Mouse (Mus musculus) embryonic facial prominence, embryonic 15.5 days (tissue): ENCODE measurements around the gene Zbtb8b. TPM values are rescaled to one million over a fixed set of nuclear protein-coding genes. Genes with fewer than 3 reads are reported as not detected.

Experiments used
- ATAC-seq: fragments of 200-750 bp; cut with Nextera tagmentation; 2 replicates; pipeline ENCODE4 v1.8.0; 2017; ENCODE audit warnings: low read depth, moderate TSS enrichment; ENCODE audit not compliant: insufficient number of reproducible peaks, low FRiP score, low TSS enrichment
- H3K27ac ChIP-seq: fragments of 300-500 bp; sonication (generic); replicated peaks from 2 replicates; pipeline ENCODE4 v1.5.1; 2015; ENCODE audit warnings: mild to moderate bottlenecking, inconsistent platforms
- H3K27me3 ChIP-seq: fragments of 300-500 bp; sonication (generic); 2 replicates; pipeline ENCODE4 v1.6.1; 2015; ENCODE audit warnings: inconsistent platforms
- H3K36me3 ChIP-seq: fragments of 300-500 bp; sonication (generic); 2 replicates; pipeline ENCODE4 v1.6.1; 2015; ENCODE audit warnings: mild to moderate bottlenecking, inconsistent platforms
- H3K4me1 ChIP-seq: fragments of 300-500 bp; sonication (generic); 2 replicates; pipeline ENCODE4 v1.6.1; 2015; ENCODE audit warnings: inconsistent platforms
- H3K4me2 ChIP-seq: fragments of 300-500 bp; sonication (generic); replicated peaks from 2 replicates; pipeline ENCODE4 v1.6.1; 2015; ENCODE audit warnings: mild to moderate bottlenecking, inconsistent platforms
- H3K4me3 ChIP-seq: fragments of 300-500 bp; sonication (generic); replicated peaks from 2 replicates; pipeline ENCODE4 v1.5.1; 2015; ENCODE audit warnings: mild to moderate bottlenecking, inconsistent platforms
- H3K9ac ChIP-seq: fragments of 300-500 bp; sonication (generic); 2 replicates; pipeline ENCODE4 v1.6.1; 2015; ENCODE audit warnings: inconsistent platforms
- H3K9me3 ChIP-seq: fragments of 300-500 bp; sonication (generic); replicated peaks from 2 replicates; pipeline ENCODE4 v1.6.1; 2016; ENCODE audit warnings: inconsistent platforms
- WGBS: fragments of 180-500 bp; shearing (Covaris S2); methylation state at CpG from one replicate; pipeline ENCODE4 v1.1.7; 2015; 5-methylcytosine and 5-hydroxymethylcytosine counted together
- polyA plus RNA-seq: library from polyadenylated mRNA; unstranded; fragments of >200 nt; fragmentation: Nextera tagmentation; extraction: Ambion mirVana; gene quantifications from 2 replicates; pipeline ENCODE4 v1.2.1, GENCODE M21; 2015

Zbtb8b gene
- polyA plus RNA-seq, 1 experiment from 2014 or later, result 1.3 TPM

DNA sequence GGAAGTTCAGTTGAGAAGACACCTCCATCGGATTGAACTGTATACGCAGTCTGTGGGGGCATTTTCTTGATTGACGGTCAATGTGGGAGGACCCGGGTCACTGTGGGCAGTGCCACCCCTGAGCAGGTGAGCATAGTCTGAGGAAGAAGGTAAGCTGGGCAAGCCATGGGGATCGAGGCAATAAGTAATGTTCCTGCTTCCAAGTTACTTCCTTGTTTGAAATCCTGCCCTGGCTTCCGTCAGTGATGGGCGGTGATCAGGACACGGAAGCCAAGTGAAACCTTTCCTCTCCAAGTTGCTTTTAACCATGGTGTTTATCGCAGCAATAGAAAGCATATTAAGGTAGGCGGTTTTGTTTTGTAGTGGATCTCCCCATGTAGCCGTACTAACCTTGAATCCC is 55.0 kb downstream of the Zbtb8b start:
- Histone ChIP-seq H3K36me3 (no peaks in the 10 kb centered on the region), H3K9ac (no peak overlapping the region), H3K4me2 (no peak overlapping the region), H3K27me3 (no peaks in the 10 kb centered on the region), H3K4me3 (no peak overlapping the region), H3K9me3 (no peaks in the 10 kb centered on the region), H3K4me1 (no peaks in the 10 kb centered on the region; the same call in 1 of the 2 replicates), H3K27ac (no peak overlapping the region)
- WGBS, result 89% methylated on average over 11 of the region's 11 CpGs
- ATAC-seq, result no peak

DNA sequence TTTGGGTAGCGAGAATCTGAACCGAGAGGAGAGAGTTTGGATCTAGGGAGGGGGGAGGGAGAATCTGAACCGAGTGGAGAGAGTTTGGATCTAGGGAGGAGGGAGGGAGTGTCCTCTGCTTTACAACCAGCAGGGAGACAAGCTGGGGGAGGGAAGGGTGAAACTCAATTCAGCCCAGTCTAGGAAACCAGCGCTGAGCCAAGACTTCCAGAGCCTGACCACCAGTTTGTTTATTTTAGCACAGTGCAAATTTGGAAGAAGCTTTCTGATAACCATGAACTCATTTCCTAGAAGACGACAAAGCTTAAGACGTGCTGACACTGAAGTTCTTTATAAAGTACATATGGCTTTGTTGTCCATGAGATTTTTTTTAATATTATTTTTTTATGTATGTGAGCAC is 56.2 kb downstream of the Zbtb8b start:
- no peak for ATAC-seq
- no peaks in the 10 kb centered on the region; the same call in 1 of the 2 replicates for H3K4me1 ChIP-seq
- 27% methylated on average over 6 of the region's 6 CpGs for WGBS
- no peaks in the 10 kb centered on the region for H3K9me3 ChIP-seq
- H3K4me2 ChIP-seq, result no peak overlapping the region
- H3K27me3 ChIP-seq, result no peaks in the 10 kb centered on the region
- H3K36me3 ChIP-seq, result no peaks in the 10 kb centered on the region
- no peak overlapping the region for H3K4me3 ChIP-seq
- H3K9ac ChIP-seq, result no peak overlapping the region
- H3K27ac ChIP-seq, result no peak overlapping the region

DNA sequence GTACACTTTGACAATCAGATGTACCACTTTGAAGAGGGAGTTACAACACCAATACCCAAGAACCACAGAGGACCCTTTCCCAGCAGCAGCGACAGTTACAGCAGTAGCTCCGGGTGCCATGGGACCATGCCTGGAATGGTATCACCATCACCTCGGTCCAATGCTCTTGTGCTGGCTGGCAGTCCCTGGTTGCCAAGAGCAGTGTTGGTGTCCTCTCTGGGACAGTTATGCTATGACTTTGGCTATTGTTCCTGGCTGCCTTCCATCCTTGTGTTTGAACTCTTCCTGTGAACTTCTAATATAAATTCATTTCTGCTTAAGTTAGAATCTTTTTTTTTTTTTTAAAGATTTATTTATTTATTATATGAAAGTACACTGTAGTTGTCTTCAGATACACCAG is 57.1 kb downstream of the Zbtb8b start:
- no peak for ATAC-seq
- WGBS, result 89% methylated on average over 3 of the region's 3 CpGs
- Histone ChIP-seq H3K4me1 (no peaks in the 10 kb centered on the region; the same call in 1 of the 2 replicates), H3K4me3 (no peak overlapping the region), H3K36me3 (no peaks in the 10 kb centered on the region), H3K27ac (no peak overlapping the region), H3K4me2 (no peak overlapping the region), H3K9ac (no peak overlapping the region), H3K9me3 (no peaks in the 10 kb centered on the region), H3K27me3 (0 out of 2 replicates have a peak, but pooled peaks cover 3% of the 10 kb centered on the region)

DNA sequence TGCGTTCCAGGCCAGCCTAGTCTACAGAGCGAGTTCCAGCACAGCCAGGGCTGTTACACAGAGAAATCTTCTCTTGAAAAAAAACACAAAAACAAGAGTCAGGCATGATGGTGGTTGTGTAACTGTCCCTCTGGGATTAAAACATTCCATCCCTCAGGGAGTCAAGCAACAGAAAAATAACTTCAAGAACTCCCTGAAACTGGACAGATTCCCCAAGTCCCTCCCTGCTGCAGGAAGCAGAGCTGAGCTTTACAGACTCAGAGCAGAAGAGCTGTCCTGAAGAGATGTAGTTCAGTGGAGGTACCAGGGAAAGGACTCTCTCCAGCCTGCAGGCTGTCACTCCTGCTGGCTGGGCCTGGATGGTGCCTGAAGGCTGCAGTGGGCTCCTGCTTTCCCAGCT is 58.2 kb downstream of the Zbtb8b start:
- Histone ChIP-seq H3K9me3 (no peaks in the 10 kb centered on the region), H3K9ac (no peak overlapping the region), H3K4me2 (no peak overlapping the region), H3K27ac (no peak overlapping the region), H3K4me3 (no peak overlapping the region), H3K27me3 (0 out of 2 replicates have a peak, but pooled peaks cover 3% of the 10 kb centered on the region), H3K36me3 (no peaks in the 10 kb centered on the region), H3K4me1 (no peaks in the 10 kb centered on the region; the same call in 1 of the 2 replicates)
- 78% methylated on average over 2 of the region's 2 CpGs for WGBS
- no peak for ATAC-seq

DNA sequence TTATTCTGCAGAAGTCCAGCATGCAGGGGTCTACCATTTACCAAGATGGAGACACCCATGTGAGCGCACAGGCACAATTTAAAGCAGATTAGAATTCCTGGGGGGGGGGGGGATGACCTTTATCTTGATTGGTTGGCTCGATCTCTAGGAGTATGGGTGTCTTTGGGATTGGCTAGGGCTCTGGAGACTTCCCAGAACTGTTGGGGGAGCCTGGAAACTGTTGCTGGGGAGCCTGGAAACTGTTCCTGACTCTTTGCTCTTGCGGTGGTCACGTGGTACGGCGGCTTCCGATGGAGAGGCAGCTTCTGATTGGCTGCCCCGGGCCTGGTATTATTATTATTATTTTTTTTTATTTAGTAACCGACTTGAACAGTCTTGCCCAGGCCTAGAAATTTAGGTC is 58.6 kb downstream of the Zbtb8b start:
- 0 out of 2 replicates have a peak, but pooled peaks cover 3% of the 10 kb centered on the region for H3K27me3 ChIP-seq
- no peaks in the 10 kb centered on the region for H3K9me3 ChIP-seq
- no peaks in the 10 kb centered on the region; the same call in 1 of the 2 replicates for H3K4me1 ChIP-seq
- no peak for ATAC-seq
- no peak overlapping the region for H3K4me2 ChIP-seq
- no peaks in the 10 kb centered on the region for H3K36me3 ChIP-seq
- H3K4me3 ChIP-seq, result no peak overlapping the region
- no peak overlapping the region for H3K9ac ChIP-seq
- WGBS, result 87% methylated on average over 9 of the region's 9 CpGs
- H3K27ac ChIP-seq, result no peak overlapping the region

DNA sequence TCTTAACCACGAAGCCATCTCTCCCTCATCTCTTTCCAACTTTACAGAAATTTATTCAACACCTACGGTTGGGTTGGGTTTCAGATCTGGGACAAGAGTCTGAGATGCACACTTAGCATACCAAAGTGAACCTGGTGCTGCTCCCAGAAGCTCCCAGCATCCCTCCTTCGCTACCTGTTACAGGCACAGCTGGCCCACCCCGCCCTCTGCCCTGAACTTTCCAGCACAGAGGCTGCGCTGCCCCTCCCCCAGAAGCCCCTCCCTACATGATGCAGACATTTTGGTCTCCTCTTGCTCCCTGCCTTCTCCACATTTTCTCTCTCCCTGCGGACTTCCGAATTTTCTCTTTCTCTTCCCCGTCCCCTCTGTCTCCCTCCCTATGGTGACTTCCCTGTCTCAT is 59.5 kb downstream of the Zbtb8b start:
- ATAC-seq, result no peak
- H3K36me3 ChIP-seq, result no peaks in the 10 kb centered on the region
- no peak overlapping the region for H3K9ac ChIP-seq
- WGBS, result 78% methylated on average over 8 of the region's 8 CpGs
- no peak overlapping the region for H3K4me2 ChIP-seq
- H3K27me3 ChIP-seq, result 0 out of 2 replicates have a peak, but pooled peaks cover 3% of the 10 kb centered on the region
- no peak overlapping the region for H3K27ac ChIP-seq
- peaks cover 8% of the 10 kb centered on the region; the same call in 1 of the 2 replicates for H3K4me1 ChIP-seq
- no peaks in the 10 kb centered on the region for H3K9me3 ChIP-seq
- H3K4me3 ChIP-seq, result no peak overlapping the region

DNA sequence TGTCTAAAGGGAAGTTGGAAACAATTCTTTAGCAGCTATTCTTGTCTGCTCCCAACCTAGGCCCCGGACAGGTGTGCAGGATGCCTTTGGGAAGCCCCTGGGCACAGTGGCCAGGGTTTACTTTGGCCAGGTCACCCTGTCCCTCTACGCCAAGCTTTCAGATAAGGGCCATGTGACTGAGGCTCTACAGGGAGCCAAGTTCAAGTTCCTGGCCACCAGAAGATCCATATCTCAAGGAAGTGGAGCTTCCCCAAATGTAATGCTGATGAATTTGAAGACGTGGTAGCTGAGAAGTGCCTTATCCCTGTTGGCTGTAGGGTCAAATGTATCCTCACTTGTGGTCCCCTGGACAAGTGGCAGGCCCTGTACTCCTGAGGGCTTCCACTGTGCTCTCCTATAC is 60.8 kb downstream of the Zbtb8b start:
- H3K4me3 ChIP-seq, result no peak overlapping the region
- 0 out of 2 replicates have a peak, but pooled peaks cover 3% of the 10 kb centered on the region for H3K27me3 ChIP-seq
- H3K9ac ChIP-seq, result no peak overlapping the region
- H3K4me2 ChIP-seq, result no peak overlapping the region
- no peak overlapping the region for H3K27ac ChIP-seq
- WGBS, result 81% methylated on average over 3 of the region's 3 CpGs
- no peaks in the 10 kb centered on the region for H3K36me3 ChIP-seq
- ATAC-seq, result no peak
- peaks cover 8% of the 10 kb centered on the region; the same call in 1 of the 2 replicates for H3K4me1 ChIP-seq
- H3K9me3 ChIP-seq, result no peaks in the 10 kb centered on the region

DNA sequence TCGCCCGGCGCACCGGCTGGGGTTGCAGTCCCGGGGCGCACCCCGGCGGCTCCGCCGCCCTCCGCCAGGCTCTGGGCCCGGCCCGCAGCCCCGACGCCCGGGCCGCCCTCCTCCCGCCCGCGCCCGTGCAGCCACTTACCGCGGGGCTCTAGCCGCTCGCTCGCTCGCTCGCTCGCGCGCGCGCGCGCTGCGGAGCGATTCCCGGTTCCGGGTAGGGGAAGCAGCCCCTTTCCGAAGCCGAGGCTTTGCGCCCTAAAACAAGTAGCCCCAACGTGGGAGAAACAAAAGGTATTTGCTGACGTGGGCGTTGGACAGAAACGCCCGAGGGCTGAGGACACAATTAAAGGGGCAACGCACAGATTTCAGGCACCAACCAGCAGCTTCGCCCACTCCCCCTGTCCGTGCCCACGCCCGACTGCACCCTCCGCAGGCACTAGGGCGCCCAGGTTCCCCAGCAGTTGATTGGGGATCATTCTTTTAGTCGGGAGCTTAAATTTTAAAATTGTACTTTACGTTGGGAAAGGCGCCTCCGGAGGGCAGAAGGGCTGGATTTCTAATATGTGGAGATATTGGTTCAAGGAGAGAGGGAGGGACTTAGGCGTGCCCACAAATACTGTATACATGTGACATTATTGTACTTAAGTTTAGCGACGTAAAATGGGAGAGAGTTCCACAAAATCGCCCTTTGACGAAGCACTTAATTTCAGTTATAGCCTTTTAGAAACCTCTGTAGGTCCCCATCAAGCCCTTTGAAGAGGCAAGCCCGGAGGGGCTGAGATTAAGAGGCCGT is 62.9 kb downstream of the Zbtb8b start, which contains the start of gene Zbtb8a:
Zbtb8a (minus strand) TSS at position 516 of the 790 bp plus-strand sequence.
- 0 out of 2 replicates have a peak, but pooled peaks cover 8% of the 10 kb centered on the region for H3K4me1 ChIP-seq
- peak within 1 kb of the TSS; percentile 89 for H3K27ac ChIP-seq
- no peaks in the 10 kb centered on the region for H3K36me3 ChIP-seq
- no peaks in the 10 kb centered on the region for H3K9me3 ChIP-seq
- peak within 1 kb of the TSS; percentile 78 for H3K4me3 ChIP-seq
- H3K9ac ChIP-seq, result peak within 1 kb of the TSS; percentile 78
- peak within 1 kb of the TSS; percentile 59 for H3K4me2 ChIP-seq
- H3K27me3 ChIP-seq, result 0 out of 2 replicates have a peak, but pooled peaks cover 3% of the 10 kb centered on the region
- peak; percentile 70; the same call in 1 of the 2 replicates for ATAC-seq
- WGBS, result 1% methylated on average over 65 of the region's 65 CpGs

DNA sequence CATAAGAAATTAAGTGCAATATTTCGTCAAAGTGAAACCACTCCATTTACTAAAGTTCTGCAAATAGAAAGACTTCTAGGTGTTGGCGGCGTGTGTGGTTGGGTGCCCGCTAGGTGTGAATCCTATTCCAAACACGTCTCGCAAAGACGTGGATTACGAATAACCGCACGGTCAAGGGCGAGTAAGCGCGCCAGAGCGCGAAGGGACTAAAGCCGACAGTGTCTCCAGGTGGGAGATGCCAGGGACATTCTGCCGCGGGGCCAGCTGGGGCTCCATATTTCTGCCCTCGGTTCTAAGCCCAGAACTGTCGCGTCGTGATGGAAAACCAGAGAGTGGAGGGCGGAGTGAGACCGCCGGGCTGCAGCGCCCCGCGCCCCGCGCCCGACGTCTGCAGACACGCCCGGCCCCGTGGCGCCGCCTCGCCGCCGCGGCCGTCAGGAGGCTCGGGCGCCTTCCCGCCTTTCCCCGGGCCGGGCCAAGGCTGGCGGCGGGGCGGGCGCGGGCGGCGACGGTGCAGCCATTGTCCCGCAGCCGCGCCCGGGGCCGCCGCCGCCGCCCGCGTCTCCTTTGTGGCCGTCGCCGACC is 63.6 kb downstream of the Zbtb8b start:
- 0 out of 2 replicates have a peak, but pooled peaks cover 3% of the 10 kb centered on the region for H3K27me3 ChIP-seq
- peak; percentile 56; the same call in 1 of the 2 replicates for ATAC-seq
- H3K9ac ChIP-seq, result peak overlapping the region; percentile 78
- no peaks in the 10 kb centered on the region for H3K36me3 ChIP-seq
- H3K9me3 ChIP-seq, result no peaks in the 10 kb centered on the region
- peak overlapping the region; percentile 78 for H3K4me3 ChIP-seq
- H3K4me2 ChIP-seq, result peak overlapping the region; percentile 59
- WGBS, result under 1% methylated on average over 55 of the region's 68 CpGs
- H3K4me1 ChIP-seq, result 0 out of 2 replicates have a peak, but pooled peaks cover 8% of the 10 kb centered on the region
- peak overlapping the region; percentile 89 for H3K27ac ChIP-seq

DNA sequence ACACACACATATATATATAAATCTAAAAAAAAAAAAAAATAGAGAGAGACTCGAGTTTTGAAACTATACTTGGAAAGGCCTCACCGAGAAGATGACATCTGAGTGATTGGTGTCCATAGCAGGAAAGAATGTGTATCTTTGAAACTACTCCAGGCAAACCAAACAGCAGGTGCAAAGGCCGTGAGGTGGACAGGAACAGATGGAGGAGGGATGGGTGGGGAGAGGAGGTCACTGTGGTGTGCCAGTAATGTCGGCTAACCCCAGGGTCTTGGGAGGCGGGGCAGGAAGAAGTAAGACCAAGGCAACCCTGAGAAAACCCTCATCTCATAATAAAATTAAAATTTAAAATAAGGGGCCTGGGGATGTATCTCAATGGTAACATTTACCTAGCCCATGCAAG is 64.8 kb downstream of the Zbtb8b start:
- 70% methylated on average over 5 of the region's 5 CpGs for WGBS
- Histone ChIP-seq H3K36me3 (no peaks in the 10 kb centered on the region), H3K4me1 (0 out of 2 replicates have a peak, but pooled peaks cover 8% of the 10 kb centered on the region), H3K4me3 (no peak overlapping the region), H3K4me2 (no peak overlapping the region), H3K27ac (no peak overlapping the region), H3K9ac (no peak overlapping the region), H3K9me3 (no peaks in the 10 kb centered on the region), H3K27me3 (0 out of 2 replicates have a peak, but pooled peaks cover 3% of the 10 kb centered on the region)
- ATAC-seq, result no peak
